Mouse (Mus musculus): ENCODE data around the gene Vmn1r37. TPM values are rescaled to one million over a fixed set of nuclear protein-coding genes. Genes with fewer than 3 reads are reported as not detected.

Vmn1r37 gene
- polyA plus RNA-seq (2017; shearing (Covaris generic)) = not detected

GRCm38 (mm10) chr6:66729082-66729481, at the start of gene Vmn1r37:
Gene Vmn1r37, plus strand, starts transcription at chr6:66729382.

GRCm38 (mm10) chr6:66685806-66686205, 43.4 kb upstream of the Vmn1r37 start, which contains the start of gene Vmn1r35:
Gene Vmn1r35, minus strand, starts transcription at chr6:66685906.

GRCm38 (mm10) chr6:66719068-66719467, 10.1 kb upstream of the Vmn1r37 start, which contains the start of gene Vmn1r36:
Gene Vmn1r36, minus strand, starts transcription at chr6:66719168.

GRCm38 (mm10) chr6:66782527-66782926, 53.3 kb downstream of the Vmn1r37 start, which contains the start of gene Vmn1r38:
Gene Vmn1r38, minus strand, starts transcription at chr6:66782627.

Other genes with a start within 250 kb of the Vmn1r37 start
- 27.9 TPM for gene Mad2l1, start 194.0 kb upstream of the Vmn1r37 start, polyA plus RNA-seq (2017; shearing (Covaris generic))
- not detected for gene Vmn1r32, start 169.3 kb upstream of the Vmn1r37 start, polyA plus RNA-seq (2017; shearing (Covaris generic))
- not detected for gene Vmn1r33, start 111.1 kb upstream of the Vmn1r37 start, polyA plus RNA-seq (2017; shearing (Covaris generic))
- gene Vmn1r34, start 85.5 kb upstream of the Vmn1r37 start, polyA plus RNA-seq (2017; shearing (Covaris generic)) = not detected
- not detected for gene Vmn1r35, start 43.5 kb upstream of the Vmn1r37 start, polyA plus RNA-seq (2017; shearing (Covaris generic))
- gene Vmn1r36, start 10.2 kb upstream of the Vmn1r37 start, polyA plus RNA-seq (2017; shearing (Covaris generic)) = not detected
- gene Vmn1r38, start 53.2 kb downstream of the Vmn1r37 start, polyA plus RNA-seq (2017; shearing (Covaris generic)) = not detected
- gene Vmn1r39, start 81.2 kb downstream of the Vmn1r37 start, polyA plus RNA-seq (2017; shearing (Covaris generic)) = not detected
- gene Gng12, start 167.0 kb downstream of the Vmn1r37 start, polyA plus RNA-seq (2017; shearing (Covaris generic)) = 27.4 TPM